Mouse (Mus musculus) T-helper 2 cell (primary cell): ENCODE results near the gene Olfr703.

Source experiments
- in situ Hi-C: fragments of 300-600 bp; cut with MboI, MseI; formaldehyde crosslinking; loops from one replicate; pipeline ENCODE4 v1.15.1; 2025; ENCODE audit warnings: high pct_unique_total_duplicates

The Olfr703 gene

DNA sequence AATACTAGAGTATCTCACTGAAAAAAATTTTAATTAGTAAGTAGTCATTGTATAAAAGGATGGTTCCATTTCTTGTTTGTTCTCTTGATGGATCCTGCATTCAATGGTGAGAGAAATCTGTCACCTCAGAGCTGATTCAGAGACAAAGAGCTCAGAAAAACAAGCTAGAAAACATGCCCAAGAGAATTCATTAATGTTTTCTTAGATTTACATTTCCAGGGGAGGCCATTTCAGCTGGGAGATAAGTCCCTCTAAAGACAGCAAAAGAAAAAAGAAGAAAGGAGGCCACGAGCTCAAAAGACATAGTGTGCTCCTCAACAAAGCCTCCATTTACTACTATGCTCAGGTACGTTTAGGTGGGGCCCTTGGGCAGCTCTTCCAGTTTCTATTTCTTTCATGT is at the start of gene Olfr703:
TSS of gene Olfr703 (plus strand) at position 301 of the 400 bp plus-strand sequence.
- in situ Hi-C loops, result no loop called here

DNA sequence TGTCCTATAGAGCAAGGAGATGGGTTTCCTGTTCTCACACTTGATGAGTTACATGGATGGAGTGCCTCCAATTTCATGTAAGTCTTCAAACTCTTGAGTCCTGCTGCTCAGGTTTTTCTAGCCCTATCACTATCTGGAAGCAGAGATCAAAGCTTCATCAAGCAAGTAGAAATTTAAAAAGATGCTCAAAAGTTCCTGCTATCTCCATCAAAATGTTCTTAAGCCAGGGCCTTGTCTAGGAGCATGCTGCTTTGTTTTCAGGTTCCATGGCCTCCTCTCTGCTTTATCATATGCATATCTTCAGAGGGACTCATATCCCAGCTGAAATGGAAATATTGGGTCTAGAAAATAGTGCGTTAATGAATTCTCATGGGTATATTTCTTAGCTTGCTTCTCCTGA is 34.4 kb upstream of the Olfr703 start, which contains the start of gene Olfr700:
TSS of gene Olfr700 (minus strand) at position 101 of the 400 bp plus-strand sequence.
- in situ Hi-C loops, result loop anchor here (10.0 kb wide), 1 partner anchor 444 kb away; no protein-coding TSS in a partner anchor

DNA sequence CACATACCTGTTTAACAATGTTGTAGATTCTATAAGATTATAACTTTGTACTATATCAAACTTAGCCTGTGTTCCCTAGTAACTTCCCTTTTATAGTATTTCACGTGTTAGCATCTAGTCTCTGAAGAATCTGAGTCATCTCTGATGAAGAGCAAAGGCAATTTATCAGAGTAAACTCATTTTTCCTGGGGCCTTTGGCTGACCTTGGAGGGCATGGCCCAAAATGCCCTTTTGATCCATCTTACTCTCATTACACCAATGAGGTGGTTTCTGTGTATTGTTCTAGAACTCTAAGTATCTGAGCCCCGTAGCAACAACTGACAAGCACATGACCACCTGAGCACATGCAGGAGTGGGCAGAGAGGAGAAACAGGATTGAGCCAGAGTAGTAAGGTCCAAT is 29.3 kb upstream of the Olfr703 start, which contains the start of gene Olfr701:
TSS of gene Olfr701 (plus strand) at position 301 of the 400 bp plus-strand sequence.
- in situ Hi-C loops, result no loop called here

DNA sequence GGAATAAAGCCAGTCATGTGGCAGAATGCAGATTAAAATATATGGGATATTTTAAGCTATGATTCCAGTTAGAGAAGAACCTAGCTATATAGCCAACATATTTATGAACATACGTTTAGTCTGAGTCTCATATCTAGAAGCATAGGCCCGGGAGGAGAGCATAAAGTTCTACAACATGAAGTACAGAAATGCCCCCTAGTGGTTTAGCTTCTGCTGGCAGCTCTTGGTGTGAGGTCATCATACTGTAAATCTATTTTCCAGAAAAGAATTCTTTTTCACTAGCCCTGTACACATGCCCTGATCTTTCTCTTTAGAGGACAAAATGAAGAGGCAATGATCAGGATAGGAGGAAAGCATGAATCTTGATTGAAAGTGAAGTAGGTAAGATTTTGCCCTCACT is 27.4 kb upstream of the Olfr703 start:
- in situ Hi-C loops, result no loop called here

DNA sequence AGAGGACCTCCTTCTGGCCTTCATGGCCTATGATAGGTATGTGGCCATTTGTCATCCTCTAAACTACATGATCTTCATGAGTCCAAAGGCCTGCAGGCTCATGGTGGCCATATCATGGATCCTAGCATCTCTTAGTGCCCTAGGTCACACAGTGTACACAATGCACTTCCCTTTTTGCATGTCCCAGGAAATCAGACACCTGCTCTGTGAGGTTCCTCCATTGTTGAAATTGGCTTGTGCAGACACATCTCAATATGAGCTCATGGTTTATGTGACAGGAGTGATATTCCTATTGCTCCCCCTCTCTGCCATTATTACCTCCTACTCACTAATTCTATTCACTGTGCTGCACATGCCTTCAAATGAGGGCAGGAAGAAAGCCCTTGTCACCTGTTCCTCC is 24.7 kb upstream of the Olfr703 start:
- in situ Hi-C loops, result no loop called here

DNA sequence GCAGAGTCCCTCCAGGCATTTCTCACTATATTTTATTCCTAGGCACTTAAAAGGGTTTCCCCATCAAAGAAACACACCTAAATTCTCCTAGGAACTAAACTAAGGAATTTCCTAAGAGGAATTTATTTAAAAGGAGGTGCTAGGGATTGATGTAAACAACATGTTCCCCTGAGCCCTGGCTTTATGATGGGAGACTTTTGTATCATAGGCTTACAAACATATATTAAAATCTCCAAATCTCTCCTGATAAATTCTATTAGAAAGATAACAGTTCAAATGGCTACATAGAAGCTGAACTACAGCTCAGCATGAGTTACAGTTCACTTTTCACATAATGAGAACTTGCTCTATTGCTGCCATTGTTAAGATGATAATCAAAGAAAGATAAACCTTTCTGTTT is 9.4 kb upstream of the Olfr703 start, which contains the start of gene Olfr702:
TSS of gene Olfr702 (minus strand) at position 101 of the 400 bp plus-strand sequence.
- in situ Hi-C loops, result no loop called here

DNA sequence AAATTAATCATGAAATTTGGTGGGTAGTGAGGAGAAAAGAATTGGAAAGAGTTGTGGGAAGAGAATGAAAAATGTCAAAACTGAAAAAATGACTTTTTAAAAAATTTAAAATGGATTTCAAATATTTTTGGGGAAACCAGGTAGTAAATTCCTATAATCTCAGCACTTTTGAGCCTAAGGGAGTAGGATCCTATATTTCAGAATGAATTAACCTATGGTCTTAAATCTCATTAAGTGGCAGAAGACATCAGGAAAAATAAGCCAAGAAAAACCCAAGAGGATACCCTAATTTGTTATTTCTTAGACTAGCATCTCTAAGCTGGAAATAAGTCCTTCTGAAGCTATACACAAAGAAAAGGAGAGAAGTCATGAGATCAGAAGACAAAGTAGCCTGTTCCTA is 19.7 kb downstream of the Olfr703 start, which contains the start of gene Olfr704:
TSS of gene Olfr704 (plus strand) at position 301 of the 400 bp plus-strand sequence.
- in situ Hi-C loops, result no loop called here

DNA sequence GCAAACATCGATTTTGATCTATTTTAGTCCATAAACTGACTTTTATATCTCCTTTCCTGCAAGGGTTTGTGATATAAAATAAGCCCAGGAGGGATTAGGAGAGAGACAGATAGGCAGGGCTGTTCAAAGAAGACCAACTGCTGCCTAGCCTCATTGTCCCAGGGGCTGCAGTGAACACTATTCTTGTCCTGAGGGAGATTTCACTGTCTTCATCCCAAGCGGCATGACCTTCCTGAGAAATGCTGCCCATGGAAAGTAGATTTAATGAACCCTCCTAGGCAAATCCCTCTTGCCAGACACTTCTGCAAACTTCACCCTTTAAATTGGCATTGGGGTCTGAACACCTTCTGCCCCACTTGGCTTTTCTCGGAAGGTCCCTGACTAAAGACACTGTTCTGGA is 33.6 kb downstream of the Olfr703 start, which contains the start of gene Olfr705:
TSS of gene Olfr705 (minus strand) at position 101 of the 400 bp plus-strand sequence.
- in situ Hi-C loops, result no loop called here

DNA sequence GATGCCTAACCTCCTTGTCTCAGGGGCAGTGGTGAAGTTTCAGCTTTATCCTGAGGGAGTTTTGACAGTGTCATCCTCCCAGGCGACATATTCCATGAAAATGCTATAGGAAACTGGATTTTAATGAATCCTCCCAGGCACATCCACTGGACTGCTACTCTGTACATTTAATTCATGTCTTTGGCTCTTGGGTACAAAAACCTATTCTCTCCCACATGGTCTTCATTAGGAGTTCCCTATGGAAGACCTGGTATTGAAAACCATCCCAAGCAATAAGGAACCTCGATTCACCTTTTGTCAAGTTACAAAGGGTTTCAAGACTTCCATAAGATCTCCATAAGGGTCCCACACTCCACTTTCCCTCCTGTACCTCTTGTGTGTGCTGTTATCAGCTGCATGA is 44.9 kb downstream of the Olfr703 start, which contains the start of gene Olfr706:
TSS of gene Olfr706 (minus strand) at position 101 of the 400 bp plus-strand sequence.
- in situ Hi-C loops, result no loop called here
